Mouse (Mus musculus): ENCODE measurements at regions not wholly inside any gene's neighbourhood (a gene's known extent, or its start where the extent isn't known, plus 50 kb on each side); places are given as distances from the start of the nearest gene placed in this dataset.
A peak's percentile ranks its signal among the peaks of the same experiment; 100 is the strongest.

GRCm38 (mm10) chr6:49637654-49638053 lies 184.9 kb upstream of the Npy start:
- DNase-seq (ENCODE audit: low read depth), result no peak

- no peak for DNase-seq (ENCODE audit: low read depth)
Observed at GRCm38 (mm10) chr6:49641256-49641655, 181.3 kb upstream of the Npy start.

- DNase-seq (ENCODE audit: low read depth), result no peak
Observed at GRCm38 (mm10) chr6:49654541-49655130, 167.9 kb upstream of the Npy start.

- DNase-seq (ENCODE audit: low read depth), result no peak
Observed at GRCm38 (mm10) chr6:49655241-49655640, 167.3 kb upstream of the Npy start.

GRCm38 (mm10) chr6:49656359-49657280 lies 165.9 kb upstream of the Npy start:
- peak; percentile 38 for DNase-seq (ENCODE audit: low read depth)

GRCm38 (mm10) chr6:49657988-49658387 lies 164.5 kb upstream of the Npy start:
- no peak for DNase-seq (ENCODE audit: low read depth)

- no peak for DNase-seq (ENCODE audit: low read depth)
Observed at GRCm38 (mm10) chr6:49670991-49671390, 151.5 kb upstream of the Npy start.

GRCm38 (mm10) chr6:49671912-49672311 lies 150.6 kb upstream of the Npy start:
- DNase-seq (ENCODE audit: low read depth), result no peak

- no peak for DNase-seq (ENCODE audit: low read depth)
Observed at GRCm38 (mm10) chr6:49686776-49687175, 135.7 kb upstream of the Npy start.

- DNase-seq (ENCODE audit: low read depth), result no peak
Observed at GRCm38 (mm10) chr6:49692032-49692539, 130.4 kb upstream of the Npy start.

GRCm38 (mm10) chr6:49694851-49695250 lies 127.7 kb upstream of the Npy start:
- DNase-seq (ENCODE audit: low read depth), result no peak

GRCm38 (mm10) chr6:49696990-49697389 lies 125.5 kb upstream of the Npy start:
- no peak for DNase-seq (ENCODE audit: low read depth)

GRCm38 (mm10) chr6:49701453-49701852 lies 121.1 kb upstream of the Npy start:
- DNase-seq (ENCODE audit: low read depth), result no peak

GRCm38 (mm10) chr6:49712980-49713379 lies 109.5 kb upstream of the Npy start:
- DNase-seq (ENCODE audit: low read depth), result no peak

GRCm38 (mm10) chr6:49716520-49716919 lies 106.0 kb upstream of the Npy start:
- no peak for DNase-seq (ENCODE audit: low read depth)

GRCm38 (mm10) chr6:49716945-49717344 lies 105.6 kb upstream of the Npy start:
- no peak for DNase-seq (ENCODE audit: low read depth)

GRCm38 (mm10) chr6:49733191-49733590 lies 89.3 kb upstream of the Npy start:
- DNase-seq (ENCODE audit: low read depth), result no peak

- no peak for DNase-seq (ENCODE audit: low read depth)
Observed at GRCm38 (mm10) chr6:49743157-49743556, 79.4 kb upstream of the Npy start.

GRCm38 (mm10) chr6:49745301-49745700 lies 77.2 kb upstream of the Npy start:
- DNase-seq (ENCODE audit: low read depth), result no peak

GRCm38 (mm10) chr6:49750544-49750943 lies 72.0 kb upstream of the Npy start:
- DNase-seq (ENCODE audit: low read depth), result no peak

- DNase-seq (ENCODE audit: low read depth), result no peak
Observed at GRCm38 (mm10) chr6:49759614-49760013, 62.9 kb upstream of the Npy start.

GRCm38 (mm10) chr6:49764746-49765145 lies 57.8 kb upstream of the Npy start:
- DNase-seq (ENCODE audit: low read depth), result no peak

All from c-Kit-positive CD71-negative TER-119-negative erythroid progenitor cells, embryonic 14.5 days (primary cell).